Mouse (Mus musculus) liver, embryonic 15.5 days (tissue): ENCODE measurements around the gene Olig1. TPM values are rescaled to one million over a fixed set of nuclear protein-coding genes. Genes with fewer than 3 reads are reported as not detected.

Experiments used
- ATAC-seq: fragments of 200-750 bp; cut with Nextera tagmentation; 2 replicates; pipeline ENCODE4 v1.8.0; 2017; ENCODE audit warnings: moderate number of reproducible peaks, mild to moderate bottlenecking, moderate library complexity; ENCODE audit not compliant: insufficient read depth
- H3K27ac ChIP-seq: fragments of 300-500 bp; sonication (generic); replicated peaks from 2 replicates; pipeline ENCODE4 v1.5.1; 2015; ENCODE audit warnings: mild to moderate bottlenecking, inconsistent platforms
- H3K27me3 ChIP-seq: fragments of 300-500 bp; sonication (generic); 2 replicates; pipeline ENCODE4 v1.6.1; 2015; ENCODE audit warnings: mild to moderate bottlenecking, inconsistent platforms
- H3K36me3 ChIP-seq: fragments of 300-500 bp; sonication (generic); replicated peaks from 2 replicates; pipeline ENCODE4 v1.6.1; 2015; ENCODE audit warnings: moderate library complexity, mild to moderate bottlenecking, inconsistent platforms
- H3K4me1 ChIP-seq: fragments of 300-500 bp; sonication (generic); replicated peaks from 2 replicates; pipeline ENCODE4 v1.6.1; 2015; ENCODE audit warnings: inconsistent platforms
- H3K4me2 ChIP-seq: fragments of 300-500 bp; sonication (generic); 2 replicates; pipeline ENCODE4 v1.6.1; 2015; ENCODE audit warnings: moderate library complexity, mild to moderate bottlenecking, inconsistent platforms
- H3K4me3 ChIP-seq: fragments of 300-500 bp; sonication (generic); replicated peaks from 2 replicates; pipeline ENCODE4 v1.5.1; 2015; ENCODE audit warnings: mild to moderate bottlenecking, inconsistent platforms
- H3K9ac ChIP-seq: fragments of 300-500 bp; sonication (generic); 2 replicates; pipeline ENCODE4 v1.6.1; 2015; ENCODE audit warnings: moderate library complexity, mild to moderate bottlenecking, inconsistent platforms
- H3K9me3 ChIP-seq: fragments of 300-500 bp; sonication (generic); replicated peaks from 2 replicates; pipeline ENCODE4 v1.6.1; 2016; ENCODE audit warnings: inconsistent platforms
- WGBS: fragments of 180-500 bp; shearing (Covaris S2); methylation state at CpG from one replicate; pipeline ENCODE4 v1.1.7; 2015; ENCODE audit warnings: mixed read lengths; ENCODE audit not compliant: insufficient replicate concordance; 5-methylcytosine and 5-hydroxymethylcytosine counted together
- polyA plus RNA-seq: library from polyadenylated mRNA; unstranded; fragments of >200 nt; fragmentation: Nextera tagmentation; extraction: Ambion mirVana; gene quantifications from 2 replicates; pipeline ENCODE4 v1.2.1, GENCODE M21; 2015

Olig1 gene
- polyA plus RNA-seq, 1 experiment from 2014 or later = 0.05 TPM

- H3K27ac ChIP-seq = no peak overlapping the region
- no peaks in the 10 kb centered on the region for H3K4me1 ChIP-seq
- peaks cover 20% of the 10 kb centered on the region for H3K27me3 ChIP-seq
- no peaks in the 10 kb centered on the region for H3K9me3 ChIP-seq
- no peaks in the 10 kb centered on the region for H3K36me3 ChIP-seq
- no peak overlapping the region for H3K9ac ChIP-seq
- 65% methylated on average over 7 of the region's 7 CpGs for WGBS
- H3K4me2 ChIP-seq = no peak overlapping the region
- no peak overlapping the region for H3K4me3 ChIP-seq
- no peak for ATAC-seq
Measured at GRCm38 (mm10) chr16:91292080-91292479, 22.5 kb downstream of the Olig1 start.

GRCm38 (mm10) chr16:91292719-91293333 is 23.3 kb downstream of the Olig1 start:
- peaks cover 20% of the 10 kb centered on the region for H3K27me3 ChIP-seq
- H3K4me3 ChIP-seq = no peak overlapping the region
- H3K4me2 ChIP-seq = no peak overlapping the region
- no peak for ATAC-seq
- no peak overlapping the region for H3K27ac ChIP-seq
- no peaks in the 10 kb centered on the region for H3K4me1 ChIP-seq
- no peaks in the 10 kb centered on the region for H3K9me3 ChIP-seq
- WGBS = 70% methylated on average over 11 of the region's 11 CpGs
- H3K36me3 ChIP-seq = no peaks in the 10 kb centered on the region
- H3K9ac ChIP-seq = no peak overlapping the region

DNA sequence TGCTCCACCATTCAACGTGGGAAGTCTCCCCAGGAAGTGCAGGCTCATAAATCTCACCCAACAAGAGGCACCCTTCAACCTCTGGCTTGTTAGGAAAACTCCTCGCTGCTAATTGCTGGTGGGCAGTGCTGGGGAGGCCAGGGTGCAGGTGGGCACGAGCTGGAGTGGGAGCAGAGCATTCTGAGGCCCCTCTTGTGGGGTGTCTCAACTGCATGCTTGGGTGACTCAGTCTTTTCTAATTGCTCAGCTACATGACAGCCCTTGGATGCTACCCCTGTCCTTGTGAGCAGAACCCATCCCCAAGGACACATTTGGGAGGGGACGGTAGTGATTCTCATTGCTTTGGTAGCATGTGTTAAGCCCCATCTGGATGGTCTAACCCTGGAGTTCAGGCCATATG is 28.2 kb downstream of the Olig1 start:
- Histone ChIP-seq H3K4me3 (no peak overlapping the region), H3K4me1 (no peaks in the 10 kb centered on the region), H3K9me3 (no peaks in the 10 kb centered on the region), H3K27ac (no peak overlapping the region), H3K4me2 (no peak overlapping the region), H3K36me3 (no peaks in the 10 kb centered on the region), H3K27me3 (peaks cover 35% of the 10 kb centered on the region), H3K9ac (no peak overlapping the region)
- WGBS = 21% methylated on average over 4 of the region's 4 CpGs
- ATAC-seq = no peak

DNA sequence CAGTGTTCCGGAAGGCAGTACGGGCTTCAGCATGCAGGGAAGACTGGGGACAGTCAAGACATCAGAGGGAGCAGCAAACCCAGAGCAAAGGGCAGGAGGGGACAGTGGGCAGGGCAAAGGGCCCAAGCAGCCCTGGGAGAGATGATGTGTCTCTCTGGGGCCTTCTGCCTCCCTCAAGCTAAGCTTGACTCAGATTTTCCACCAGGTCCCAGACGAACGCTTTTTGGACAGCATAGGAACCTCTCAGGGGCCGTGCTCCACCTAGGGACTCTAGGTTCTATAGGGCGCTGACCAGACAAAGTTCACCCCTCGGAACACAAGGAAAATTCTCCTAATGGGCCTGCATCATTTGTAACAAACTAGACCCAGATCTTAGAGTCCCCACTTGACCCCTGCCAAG is 29.8 kb downstream of the Olig1 start:
- peaks cover 51% of the 10 kb centered on the region for H3K27me3 ChIP-seq

DNA sequence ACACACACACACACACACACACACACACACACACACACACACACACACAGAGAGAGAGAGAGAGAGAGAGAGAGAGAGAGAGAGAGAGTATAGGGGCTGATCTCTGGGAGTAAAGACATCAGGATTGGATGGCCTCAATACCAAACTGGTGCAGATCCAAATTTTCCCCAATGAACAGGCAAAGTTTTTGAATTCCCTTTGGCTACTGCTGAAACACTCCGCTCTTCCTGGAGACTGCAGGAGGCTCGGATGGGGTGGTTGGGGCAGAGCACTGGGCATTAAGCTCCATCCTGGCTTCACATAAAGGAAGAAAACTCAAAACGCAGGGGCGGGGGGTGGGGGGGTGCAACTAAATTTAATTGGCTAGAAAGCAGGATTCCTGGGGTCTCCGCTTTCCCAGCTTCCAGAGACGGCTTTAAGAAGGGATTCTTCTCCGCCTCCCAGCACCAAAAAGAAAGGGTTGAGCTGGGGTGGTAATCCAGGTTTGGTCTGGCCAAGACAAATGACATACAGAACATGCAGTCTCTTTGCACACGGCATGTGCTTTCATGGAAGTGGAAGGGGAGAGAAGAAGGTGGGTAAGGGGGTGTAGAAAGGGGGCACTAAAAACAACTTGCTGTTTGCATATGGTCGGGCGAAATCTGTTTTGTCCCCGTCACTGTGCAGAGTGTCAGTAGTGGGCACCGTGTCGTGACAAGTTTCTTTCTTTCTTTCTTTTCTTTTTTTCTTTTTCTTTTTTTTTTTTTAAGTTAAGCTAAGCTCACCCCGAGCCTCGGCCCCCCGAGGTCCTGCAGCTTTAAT is 31.3 kb downstream of the Olig1 start:
- H3K27me3 ChIP-seq = peaks cover 61% of the 10 kb centered on the region
- H3K36me3 ChIP-seq = no peaks in the 10 kb centered on the region
- 42% methylated on average over 16 of the region's 16 CpGs for WGBS
- ATAC-seq = no peak
- H3K9ac ChIP-seq = no peak overlapping the region
- no peaks in the 10 kb centered on the region for H3K9me3 ChIP-seq
- H3K4me3 ChIP-seq = no peak overlapping the region
- H3K27ac ChIP-seq = no peak overlapping the region
- no peak overlapping the region for H3K4me2 ChIP-seq
- H3K4me1 ChIP-seq = no peaks in the 10 kb centered on the region

More for the DNA sequence above, 29.8 kb downstream of the Olig1 start:
- WGBS = 74% methylated on average over 7 of the region's 7 CpGs
- Histone ChIP-seq H3K27ac (no peak overlapping the region), H3K4me3 (no peak overlapping the region), H3K9me3 (no peaks in the 10 kb centered on the region), H3K4me2 (no peak overlapping the region), H3K9ac (no peak overlapping the region), H3K36me3 (no peaks in the 10 kb centered on the region), H3K4me1 (no peaks in the 10 kb centered on the region)
- no peak for ATAC-seq

- no peak overlapping the region for H3K27ac ChIP-seq
- H3K4me3 ChIP-seq = no peak overlapping the region
- H3K27me3 ChIP-seq = peaks cover 65% of the 10 kb centered on the region
- no peak for ATAC-seq
- no peak overlapping the region for H3K4me2 ChIP-seq
- H3K36me3 ChIP-seq = no peaks in the 10 kb centered on the region
- H3K4me1 ChIP-seq = no peaks in the 10 kb centered on the region
- 60% methylated on average over 18 of the region's 18 CpGs for WGBS
- H3K9ac ChIP-seq = no peak overlapping the region
- no peaks in the 10 kb centered on the region for H3K9me3 ChIP-seq
Measured at GRCm38 (mm10) chr16:91301454-91301853, 31.9 kb downstream of the Olig1 start.

GRCm38 (mm10) chr16:91303776-91304709 is 34.5 kb downstream of the Olig1 start:
- ATAC-seq = no peak
- Histone ChIP-seq H3K4me3 (no peak overlapping the region), H3K9ac (no peak overlapping the region), H3K9me3 (no peaks in the 10 kb centered on the region), H3K27ac (no peak overlapping the region), H3K4me1 (no peaks in the 10 kb centered on the region), H3K36me3 (no peaks in the 10 kb centered on the region), H3K27me3 (peaks cover 74% of the 10 kb centered on the region), H3K4me2 (no peak overlapping the region)
- WGBS = 43% methylated on average over 26 of the region's 26 CpGs

DNA sequence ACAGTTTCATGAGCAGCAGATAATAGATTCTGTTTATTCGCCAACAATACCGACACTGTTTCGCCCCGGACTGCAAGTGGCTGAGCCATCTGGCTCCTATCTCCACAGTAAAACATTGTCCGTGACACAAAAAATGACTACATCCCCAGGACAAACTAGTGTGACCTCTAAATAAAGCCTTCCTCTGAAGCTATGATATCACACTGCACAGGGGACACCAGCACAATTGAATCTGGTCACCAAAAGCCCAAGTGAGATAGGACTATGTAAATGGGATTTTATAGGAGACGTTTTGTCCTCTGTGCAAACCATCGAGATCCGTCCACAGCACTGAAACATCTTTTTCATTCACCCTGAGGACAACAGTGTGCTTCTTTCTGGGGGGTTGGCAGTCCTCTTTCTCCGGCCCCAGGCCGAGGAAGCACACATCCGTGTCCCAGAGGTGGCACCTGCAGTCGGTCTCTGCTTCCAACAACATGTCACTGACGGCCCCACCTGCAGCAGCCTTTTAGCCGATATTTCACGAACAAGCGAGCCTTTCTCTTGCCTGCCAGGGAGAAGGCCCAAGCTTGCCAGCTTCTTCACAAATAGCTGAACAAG is 36.0 kb downstream of the Olig1 start:
- Histone ChIP-seq H3K4me1 (no peaks in the 10 kb centered on the region), H3K27ac (no peak overlapping the region), H3K4me2 (no peak overlapping the region), H3K9me3 (no peaks in the 10 kb centered on the region), H3K4me3 (no peak overlapping the region), H3K27me3 (peaks cover 76% of the 10 kb centered on the region), H3K36me3 (no peaks in the 10 kb centered on the region), H3K9ac (no peak overlapping the region)
- ATAC-seq = no peak
- WGBS = 69% methylated on average over 16 of the region's 16 CpGs

- Histone ChIP-seq H3K36me3 (no peaks in the 10 kb centered on the region), H3K27me3 (peaks cover 66% of the 10 kb centered on the region), H3K27ac (no peak overlapping the region), H3K9ac (no peak overlapping the region), H3K4me1 (0 out of 2 replicates have a peak, but pooled peaks cover 5% of the 10 kb centered on the region), H3K4me2 (no peak overlapping the region), H3K9me3 (no peaks in the 10 kb centered on the region), H3K4me3 (no peak overlapping the region)
- no peak for ATAC-seq
- 63% methylated on average over 3 of the region's 3 CpGs for WGBS
Measured at GRCm38 (mm10) chr16:91309872-91310271, 40.3 kb downstream of the Olig1 start.

DNA sequence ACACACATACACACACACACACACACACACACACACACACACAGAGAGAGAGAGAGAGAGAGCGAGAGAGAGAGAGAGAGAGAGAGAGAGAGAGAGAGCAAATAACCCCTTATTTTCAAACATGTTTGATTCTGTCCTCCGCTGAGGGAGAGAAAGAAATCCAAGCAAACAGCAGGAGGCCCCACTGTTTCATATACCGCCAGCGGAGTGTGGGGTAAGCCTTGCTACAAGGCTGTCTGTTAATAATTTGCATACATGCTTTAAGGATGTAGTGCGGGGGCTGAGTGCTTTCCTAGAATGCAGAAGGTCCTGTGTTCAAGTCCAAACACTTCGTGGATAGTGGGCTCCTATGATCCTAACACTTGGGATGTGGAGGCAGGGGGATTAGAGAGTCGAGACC is 43.3 kb downstream of the Olig1 start:
- 52% methylated on average over 7 of the region's 7 CpGs for WGBS
- ATAC-seq = no peak

More for the DNA sequence above, 43.3 kb downstream of the Olig1 start:
- Histone ChIP-seq H3K36me3 (no peaks in the 10 kb centered on the region), H3K9ac (no peak overlapping the region), H3K27me3 (peaks cover 60% of the 10 kb centered on the region), H3K9me3 (no peaks in the 10 kb centered on the region), H3K4me3 (no peak overlapping the region), H3K4me1 (0 out of 2 replicates have a peak, but pooled peaks cover 5% of the 10 kb centered on the region), H3K27ac (no peak overlapping the region), H3K4me2 (no peak overlapping the region)
